Mouse (Mus musculus) granulocyte monocyte progenitor cell, adult 5-6 weeks (primary cell): ENCODE results near the gene Ovol1. TPM values are rescaled to one million over a fixed set of nuclear protein-coding genes. Genes with fewer than 3 reads are reported as not detected.
A peak's percentile ranks its signal among the peaks of the same experiment; 100 is the strongest.

Experiments used
- ATAC-seq: replicated peaks from 2 replicates; pipeline ENCODE4 v1.8.0; 2016; ENCODE audit warnings: mild to moderate bottlenecking, moderate TSS enrichment, inconsistent platforms; ENCODE audit not compliant: poor library complexity, severe bottlenecking
- total RNA-seq, 2 experiments: library from RNA; stranded (forward) in 1 of 2; stranded (reverse) in 1 of 2; fragments of 200-712, 200-1000 nt in 1 of 2; fragments of >200 nt in 1 of 2; fragmentation: Nextera tagmentation in 1 of 2; gene quantifications; 2 replicates each; pipeline ENCODE4 v1.2.3; 2014 to 2017

Ovol1 gene
- total RNA-seq, 2 experiments from 2014 or later, result not detected

- no peak for ATAC-seq
Measured at GRCm38 (mm10) chr19:5570353-5571246, 10.2 kb upstream of the Ovol1 start.

- no peak for ATAC-seq
Measured at GRCm38 (mm10) chr19:5569521-5569920, 9.1 kb upstream of the Ovol1 start.

- 0 out of 2 replicates have a peak, but pooled peaks have one; percentile 12 for ATAC-seq
Measured at GRCm38 (mm10) chr19:5568470-5569140, 8.2 kb upstream of the Ovol1 start.

GRCm38 (mm10) chr19:5567534-5568469 is 7.4 kb upstream of the Ovol1 start, which contains the start of gene Ap5b1:
Gene Ap5b1 (plus strand): TSS chr19:5568025.
- peak; percentile 33 for ATAC-seq

- no peak for ATAC-seq
Measured at GRCm38 (mm10) chr19:5567180-5567533, 6.7 kb upstream of the Ovol1 start.

GRCm38 (mm10) chr19:5566316-5566715 is 5.9 kb upstream of the Ovol1 start:
- ATAC-seq, result no peak

- no peak for ATAC-seq
Measured at GRCm38 (mm10) chr19:5562776-5563175, 2.3 kb upstream of the Ovol1 start.

- ATAC-seq, result no peak
Measured at GRCm38 (mm10) chr19:5561886-5562285, 1.4 kb upstream of the Ovol1 start.

- ATAC-seq, result no peak
Measured at GRCm38 (mm10) chr19:5561252-5561790, 875 bp upstream of the Ovol1 start.

GRCm38 (mm10) chr19:5559631-5560456 is 602 bp downstream of the Ovol1 start:
- ATAC-seq, result peak; percentile 25; the same call in 1 of the 2 replicates

GRCm38 (mm10) chr19:5559229-5559628 is 1.2 kb downstream of the Ovol1 start:
- no peak for ATAC-seq

- no peak for ATAC-seq
Measured at GRCm38 (mm10) chr19:5558770-5559169, 1.7 kb downstream of the Ovol1 start.

- no peak for ATAC-seq
Measured at GRCm38 (mm10) chr19:5558169-5558568, 2.3 kb downstream of the Ovol1 start.

GRCm38 (mm10) chr19:5554212-5554611 is 6.2 kb downstream of the Ovol1 start:
- no peak for ATAC-seq

GRCm38 (mm10) chr19:5553802-5554201 is 6.6 kb downstream of the Ovol1 start:
- no peak for ATAC-seq

GRCm38 (mm10) chr19:5547471-5548056 is 12.9 kb downstream of the Ovol1 start:
- no peak for ATAC-seq

GRCm38 (mm10) chr19:5544031-5544430 is 16.4 kb downstream of the Ovol1 start:
- no peak for ATAC-seq

- ATAC-seq, result no peak
Measured at GRCm38 (mm10) chr19:5543362-5543761, 17.1 kb downstream of the Ovol1 start.

- ATAC-seq, result no peak
Measured at GRCm38 (mm10) chr19:5538786-5539185, 21.7 kb downstream of the Ovol1 start.
